Mouse (Mus musculus): ENCODE data around the gene Myo15. TPM values are rescaled to one million over a fixed set of nuclear protein-coding genes. Genes with fewer than 3 reads are reported as not detected.
A peak's percentile ranks its signal among the peaks of the same experiment; 100 is the strongest.

The Myo15 gene
- polyA plus RNA-seq, 1 experiment from 2014 or later: 0.13 TPM

DNA sequence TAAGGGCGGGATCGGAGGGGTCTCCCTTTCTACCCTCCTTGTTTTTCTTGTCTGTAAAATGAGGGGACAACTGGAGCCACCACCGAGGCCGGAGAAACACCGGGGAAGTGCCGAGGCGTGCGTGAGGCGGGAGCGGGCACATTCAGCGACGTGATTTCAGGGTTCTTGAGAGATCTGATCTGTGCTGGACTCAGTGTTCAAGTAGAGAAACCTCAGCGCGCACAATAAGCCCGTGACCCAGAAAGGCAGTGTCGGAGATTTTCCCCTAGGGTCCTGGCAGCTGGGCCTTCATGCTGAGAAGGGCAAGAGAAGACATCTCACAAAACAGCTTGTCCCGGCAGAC is 14.4 kb upstream of the Myo15 start:
- peak overlapping the region; percentile 71 for H3K4me2 ChIP-seq (ENCODE audit: low read length)
- H3K9me3 ChIP-seq (replicated peaks; ENCODE audit: low read length): no peaks in the 10 kb centered on the region
- WGBS: under 1% methylated on average over 17 of the region's 17 CpGs
- ATAC-seq (replicated peaks; ENCODE audit: low FRiP score, low read depth): no peak
- peak overlapping the region; percentile 87 for H3K9ac ChIP-seq (ENCODE audit: low read depth, low read length)
- H3K4me3 ChIP-seq (replicated peaks; ENCODE audit: low read depth, low read length): peak overlapping the region; percentile 68
- no peak for DNase-seq (ENCODE audit: low spot score)
- no peaks in the 10 kb centered on the region for H3K27me3 ChIP-seq (ENCODE audit: insufficient read depth, low read length)
- no peak for TF ChIP-seq CTCF (IDR thresholded peaks at IDR 0.05; ENCODE audit: low read depth)
- H3K4me1 ChIP-seq (replicated peaks; ENCODE audit: insufficient read depth, low read length): 0 out of 2 replicates have a peak, but pooled peaks cover 5% of the 10 kb centered on the region
- peaks cover 15% of the 10 kb centered on the region; the same call in 1 of the 2 replicates for H3K36me3 ChIP-seq (ENCODE audit: insufficient read depth, low read length)
- peak overlapping the region; percentile 43 for H3K27ac ChIP-seq

GRCm38 (mm10) chr11:60457973-60458372 is 11.2 kb upstream of the Myo15 start:
- peak; percentile 55 for DNase-seq (ENCODE audit: low spot score)

DNA sequence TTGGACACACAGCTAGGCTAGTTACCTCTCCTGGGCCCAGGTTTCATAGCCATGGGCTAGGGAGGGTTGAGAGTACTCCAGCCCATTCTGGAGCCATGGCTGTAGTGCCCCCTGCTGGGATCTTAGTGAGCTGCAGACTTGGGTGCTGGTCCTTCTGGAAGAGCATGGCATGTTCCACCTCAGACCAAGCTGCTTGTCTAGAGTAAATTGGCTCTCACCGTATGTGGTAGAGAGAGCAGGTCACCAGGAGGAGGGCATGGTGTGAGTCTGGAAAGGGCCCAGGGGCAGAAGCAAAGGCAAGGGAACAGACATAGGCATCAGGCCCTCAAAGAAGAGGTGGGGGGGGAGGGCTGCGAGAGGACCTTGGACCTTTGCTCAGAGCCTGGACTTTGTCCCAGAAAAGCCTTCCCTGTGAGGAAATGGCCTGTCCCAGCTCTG is 3.2 kb upstream of the Myo15 start:
- peaks cover 70% of the 10 kb centered on the region for H3K36me3 ChIP-seq (ENCODE audit: insufficient read depth, low read length)
- ATAC-seq (replicated peaks; ENCODE audit: low FRiP score, low read depth) (peak; percentile 66), DNase-seq (ENCODE audit: low spot score) (peak; percentile 8)

More at GRCm38 (mm10) chr11:60457973-60458372, 11.2 kb upstream of the Myo15 start:
- Histone ChIP-seq H3K4me3 (replicated peaks; ENCODE audit: low read depth, low read length) (no peak overlapping the region), H3K9me3 (replicated peaks; ENCODE audit: low read length) (no peaks in the 10 kb centered on the region), H3K4me1 (replicated peaks; ENCODE audit: insufficient read depth, low read length) (0 out of 2 replicates have a peak, but pooled peaks cover 5% of the 10 kb centered on the region), H3K36me3 (ENCODE audit: insufficient read depth, low read length) (peaks cover 46% of the 10 kb centered on the region; the same call in 1 of the 2 replicates), H3K27me3 (ENCODE audit: insufficient read depth, low read length) (no peaks in the 10 kb centered on the region), H3K27ac (no peak overlapping the region), H3K4me2 (ENCODE audit: low read length) (no peak overlapping the region), H3K9ac (ENCODE audit: low read depth, low read length) (no peak overlapping the region)
- no peak for ATAC-seq (replicated peaks; ENCODE audit: low FRiP score, low read depth)
- 96% methylated on average over 1 of the region's 1 CpGs for WGBS
- TF ChIP-seq CTCF (IDR thresholded peaks at IDR 0.05; ENCODE audit: low read depth): peak; percentile 52

GRCm38 (mm10) chr11:60470743-60471142 is 1.6 kb downstream of the Myo15 start:
- H3K4me3 ChIP-seq (replicated peaks; ENCODE audit: low read depth, low read length): no peak overlapping the region
- H3K27ac ChIP-seq: no peak overlapping the region
- H3K4me2 ChIP-seq (ENCODE audit: low read length): no peak overlapping the region
- ATAC-seq (replicated peaks; ENCODE audit: low FRiP score, low read depth) (no peak), DNase-seq (ENCODE audit: low spot score) (no peak)
- H3K36me3 ChIP-seq (ENCODE audit: insufficient read depth, low read length): peaks cover 28% of the 10 kb centered on the region
- no peak for TF ChIP-seq CTCF (IDR thresholded peaks at IDR 0.05; ENCODE audit: low read depth)
- H3K4me1 ChIP-seq (replicated peaks; ENCODE audit: insufficient read depth, low read length): no peaks in the 10 kb centered on the region
- 89% methylated on average over 9 of the region's 9 CpGs for WGBS
- no peak overlapping the region for H3K9ac ChIP-seq (ENCODE audit: low read depth, low read length)
- no peaks in the 10 kb centered on the region for H3K27me3 ChIP-seq (ENCODE audit: insufficient read depth, low read length)
- no peaks in the 10 kb centered on the region for H3K9me3 ChIP-seq (replicated peaks; ENCODE audit: low read length)

More for the DNA sequence above, 3.2 kb upstream of the Myo15 start:
- no peak overlapping the region for H3K4me2 ChIP-seq (ENCODE audit: low read length)
- H3K27me3 ChIP-seq (ENCODE audit: insufficient read depth, low read length): no peaks in the 10 kb centered on the region
- peak; percentile 62; the same call in 1 of the 2 replicates for TF ChIP-seq CTCF (IDR thresholded peaks at IDR 0.05; ENCODE audit: low read depth)
- H3K9me3 ChIP-seq (replicated peaks; ENCODE audit: low read length): no peaks in the 10 kb centered on the region
- no peak overlapping the region for H3K9ac ChIP-seq (ENCODE audit: low read depth, low read length)
- 84% methylated on average over 2 of the region's 2 CpGs for WGBS
- no peaks in the 10 kb centered on the region for H3K4me1 ChIP-seq (replicated peaks; ENCODE audit: insufficient read depth, low read length)
- H3K4me3 ChIP-seq (replicated peaks; ENCODE audit: low read depth, low read length): no peak overlapping the region
- no peak overlapping the region for H3K27ac ChIP-seq

DNA sequence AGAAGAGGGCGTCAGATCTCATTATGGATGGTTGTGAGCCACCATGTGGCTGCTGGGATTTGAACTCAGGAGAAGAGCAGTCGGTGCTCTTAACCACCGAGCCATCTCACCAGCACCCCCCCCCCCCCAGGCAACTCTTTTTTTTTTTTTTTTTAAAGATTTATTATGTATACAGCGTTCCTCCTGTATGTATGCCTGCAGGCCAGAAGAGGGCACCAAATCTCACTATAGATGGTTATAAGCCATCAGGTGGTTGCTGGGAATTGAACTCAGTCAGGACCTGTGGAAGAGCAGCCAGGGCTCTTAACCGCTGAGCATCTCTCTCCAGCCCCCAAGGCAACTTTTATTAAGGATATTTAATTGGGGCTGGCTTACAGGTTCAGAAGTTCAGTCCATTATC is 5.4 kb downstream of the Myo15 start:
- DNase-seq (ENCODE audit: low spot score) (no peak), ATAC-seq (replicated peaks; ENCODE audit: low FRiP score, low read depth) (no peak)
- TF ChIP-seq CTCF (IDR thresholded peaks at IDR 0.05; ENCODE audit: low read depth): peak; percentile 19; the same call in 1 of the 2 replicates
- 83% methylated on average over 5 of the region's 5 CpGs for WGBS
- no peaks in the 10 kb centered on the region for H3K27me3 ChIP-seq (ENCODE audit: insufficient read depth, low read length)
- no peaks in the 10 kb centered on the region for H3K36me3 ChIP-seq (ENCODE audit: insufficient read depth, low read length)
- H3K4me3 ChIP-seq (replicated peaks; ENCODE audit: low read depth, low read length): no peak overlapping the region
- no peaks in the 10 kb centered on the region for H3K9me3 ChIP-seq (replicated peaks; ENCODE audit: low read length)
- H3K27ac ChIP-seq: no peak overlapping the region
- H3K4me2 ChIP-seq (ENCODE audit: low read length): no peak overlapping the region
- no peaks in the 10 kb centered on the region for H3K4me1 ChIP-seq (replicated peaks; ENCODE audit: insufficient read depth, low read length)
- H3K9ac ChIP-seq (ENCODE audit: low read depth, low read length): no peak overlapping the region

DNA sequence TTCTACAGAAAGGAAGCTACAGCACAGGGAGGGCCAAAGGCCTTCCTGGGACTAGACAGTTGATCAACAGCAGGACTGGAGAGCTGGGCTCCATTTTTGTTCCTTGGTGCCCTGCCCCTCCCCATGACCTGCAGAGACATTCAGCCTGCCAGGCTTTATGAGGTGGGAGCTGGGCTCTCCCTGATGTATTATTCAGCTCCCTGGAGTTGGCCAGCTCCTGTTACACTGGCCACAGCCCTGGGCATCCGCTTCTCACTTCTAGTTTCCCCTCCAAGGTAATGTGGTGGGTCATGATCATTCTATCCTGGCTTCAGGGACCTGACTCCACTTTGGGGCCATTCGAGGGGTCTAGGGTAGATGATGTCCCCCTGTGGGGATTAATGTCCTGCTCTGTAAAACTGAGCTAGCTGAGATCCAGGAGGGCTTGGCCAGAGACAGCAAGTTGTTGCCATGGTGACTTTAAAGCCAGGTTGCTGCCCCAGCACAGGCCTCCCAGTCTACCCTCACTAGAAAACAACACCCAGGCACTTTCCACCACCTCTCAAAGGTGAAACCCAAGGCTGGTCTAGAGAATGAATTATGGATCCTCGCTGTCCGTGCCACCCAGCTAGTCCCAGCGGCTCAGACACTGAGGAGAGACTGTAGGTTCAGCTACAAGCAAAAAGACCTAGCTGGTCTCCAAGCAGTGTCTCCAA is 6.7 kb downstream of the Myo15 start:
- DNase-seq (ENCODE audit: low spot score) (peak; percentile 66), ATAC-seq (replicated peaks; ENCODE audit: low FRiP score, low read depth) (peak; percentile 61)
- no peaks in the 10 kb centered on the region for H3K36me3 ChIP-seq (ENCODE audit: insufficient read depth, low read length)
- no peak overlapping the region for H3K4me2 ChIP-seq (ENCODE audit: low read length)
- no peaks in the 10 kb centered on the region for H3K9me3 ChIP-seq (replicated peaks; ENCODE audit: low read length)
- H3K4me1 ChIP-seq (replicated peaks; ENCODE audit: insufficient read depth, low read length): no peaks in the 10 kb centered on the region
- H3K4me3 ChIP-seq (replicated peaks; ENCODE audit: low read depth, low read length): no peak overlapping the region
- WGBS: 54% methylated on average over 5 of the region's 5 CpGs
- no peak overlapping the region for H3K27ac ChIP-seq
- no peak for TF ChIP-seq CTCF (IDR thresholded peaks at IDR 0.05; ENCODE audit: low read depth)
- H3K27me3 ChIP-seq (ENCODE audit: insufficient read depth, low read length): no peaks in the 10 kb centered on the region
- H3K9ac ChIP-seq (ENCODE audit: low read depth, low read length): no peak overlapping the region

Data from kidney, postnatal 0 days (tissue).